Mouse (Mus musculus) kidney, embryonic 16.5 days (tissue): ENCODE measurements at regions not wholly inside any gene's neighbourhood (a gene's known extent, or its start where the extent isn't known, plus 50 kb on each side); places are given as distances from the start of the nearest gene placed in this dataset.

Source experiments
- ATAC-seq: fragments of 200-750 bp; cut with Nextera tagmentation; 2 replicates; pipeline ENCODE4 v1.8.0; 2017; ENCODE audit warnings: moderate TSS enrichment; ENCODE audit not compliant: low FRiP score, low TSS enrichment
- H3K27ac ChIP-seq: fragments of 300-500 bp; sonication (generic); 2 replicates; pipeline ENCODE4 v1.5.1; 2014; ENCODE audit warnings: low read length
- H3K27me3 ChIP-seq: fragments of 300-500 bp; sonication (generic); 2 replicates; pipeline ENCODE4 v1.6.1; 2014; ENCODE audit warnings: low read length, control low read depth, mixed read lengths; ENCODE audit not compliant: insufficient read depth
- H3K36me3 ChIP-seq: fragments of 300-500 bp; sonication (generic); 2 replicates; pipeline ENCODE4 v1.6.1; 2014; ENCODE audit warnings: low read length, control low read depth, mixed read lengths; ENCODE audit not compliant: insufficient read depth
- H3K4me1 ChIP-seq: fragments of 300-500 bp; sonication (generic); 2 replicates; pipeline ENCODE4 v1.6.1; 2014; ENCODE audit warnings: low read length, control low read depth, mixed read lengths; ENCODE audit not compliant: insufficient read depth
- H3K4me2 ChIP-seq: fragments of 300-500 bp; sonication (generic); replicated peaks from 2 replicates; pipeline ENCODE4 v1.6.1; 2014; ENCODE audit warnings: low read depth, low read length
- H3K4me3 ChIP-seq: fragments of 300-500 bp; sonication (generic); 2 replicates; pipeline ENCODE4 v1.5.1; 2014; ENCODE audit warnings: mild to moderate bottlenecking, low read length
- H3K9ac ChIP-seq: fragments of 300-500 bp; sonication (generic); replicated peaks from 2 replicates; pipeline ENCODE4 v1.6.1; 2014; ENCODE audit warnings: low read length
- H3K9me3 ChIP-seq: fragments of 300-500 bp; sonication (generic); 2 replicates; pipeline ENCODE4 v1.6.1; 2016; ENCODE audit warnings: low read length, control low read depth
- WGBS: fragments of 180-500 bp; shearing (Covaris S2); extraction: QIAGEN DNeasy Blood & Tissue Kit; methylation state at CpG from one replicate; pipeline ENCODE4 v1.1.7; 2014; 5-methylcytosine and 5-hydroxymethylcytosine counted together

- Histone ChIP-seq H3K9me3 (no peaks in the 10 kb centered on the region), H3K4me1 (peaks cover 18% of the 10 kb centered on the region), H3K9ac (no peak overlapping the region), H3K4me2 (no peak overlapping the region), H3K27me3 (no peaks in the 10 kb centered on the region), H3K4me3 (no peak overlapping the region), H3K36me3 (no peaks in the 10 kb centered on the region), H3K27ac (no peak overlapping the region)
- ATAC-seq = no peak
- 66% methylated on average over 2 of the region's 2 CpGs for WGBS
Measured at GRCm38 (mm10) chr4:8920306-8920705, 681.5 kb upstream of the Car8 start.

GRCm38 (mm10) chr4:8919366-8919984 is 680.6 kb upstream of the Car8 start:
- 86% methylated on average over 9 of the region's 9 CpGs for WGBS
- Histone ChIP-seq H3K27me3 (no peaks in the 10 kb centered on the region), H3K4me3 (no peak overlapping the region), H3K4me1 (peaks cover 18% of the 10 kb centered on the region), H3K27ac (no peak overlapping the region), H3K9me3 (no peaks in the 10 kb centered on the region), H3K4me2 (no peak overlapping the region), H3K9ac (no peak overlapping the region), H3K36me3 (no peaks in the 10 kb centered on the region)
- no peak for ATAC-seq
